Mouse (Mus musculus) bone marrow, adult 2 months (tissue): ENCODE measurements around the gene Kcna10.

Experiments used
- CTCF ChIP-seq: fragments of 200-500 bp; IDR thresholded peaks from 2 replicates; pipeline ENCODE4 v1.5.1; 2011; ENCODE audit warnings: low read length, control low read depth; ENCODE audit not compliant: control insufficient read depth, insufficient read depth
- POLR2A ChIP-seq: fragments of 200-500 bp; IDR thresholded peaks from 2 replicates; pipeline ENCODE4 v1.6.1; 2011; ENCODE audit warnings: low read depth, mild to moderate bottlenecking, control low read depth, low read length, borderline replicate concordance; ENCODE audit not compliant: control insufficient read depth

DNA sequence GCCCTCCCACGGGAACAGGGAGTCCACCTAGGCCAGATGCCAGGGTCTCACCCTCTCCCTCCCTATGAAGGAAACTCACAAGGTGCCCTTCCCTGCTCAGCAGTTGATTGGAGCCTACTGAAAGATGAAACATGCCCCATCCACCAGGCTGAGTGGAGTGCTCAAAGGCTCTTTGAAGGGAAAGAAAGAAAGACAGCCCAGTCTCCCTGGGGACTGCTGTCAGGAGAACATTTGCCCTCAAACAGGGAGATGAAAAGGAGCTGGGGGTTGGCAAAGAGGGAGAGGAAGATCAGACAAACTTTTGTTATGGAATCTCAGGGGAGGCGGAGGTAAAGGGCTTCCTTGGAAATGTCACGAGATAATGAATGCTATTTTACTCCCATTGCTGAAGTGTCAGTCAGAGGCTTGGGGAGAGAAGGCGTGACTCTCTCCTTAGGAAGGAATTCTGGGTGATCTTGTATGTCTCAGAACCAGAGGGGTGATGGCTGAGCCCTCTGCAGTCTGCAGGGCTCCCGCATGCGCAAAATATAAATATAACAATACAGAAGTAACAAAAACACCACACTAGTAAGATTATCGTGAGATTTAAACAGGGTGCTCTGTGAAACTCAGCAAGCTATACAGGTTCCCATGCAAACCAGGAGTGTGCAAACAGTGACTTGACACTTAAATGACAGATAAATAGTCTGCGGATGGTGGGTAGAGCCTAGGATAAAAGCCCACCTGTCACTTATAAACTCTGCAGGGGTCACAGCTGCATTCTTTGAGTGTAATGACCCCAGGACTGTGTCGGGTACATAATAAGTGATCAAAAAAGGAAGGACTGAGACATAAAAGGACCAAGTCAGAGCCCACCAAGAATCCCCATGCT is 18.7 kb downstream of the Kcna10 start:
- TF ChIP-seq CTCF (no peak), POLR2A (no peak)
